Mouse (Mus musculus): Measurements from ENCODE around the gene Fmod.

Gene Fmod

DNA sequence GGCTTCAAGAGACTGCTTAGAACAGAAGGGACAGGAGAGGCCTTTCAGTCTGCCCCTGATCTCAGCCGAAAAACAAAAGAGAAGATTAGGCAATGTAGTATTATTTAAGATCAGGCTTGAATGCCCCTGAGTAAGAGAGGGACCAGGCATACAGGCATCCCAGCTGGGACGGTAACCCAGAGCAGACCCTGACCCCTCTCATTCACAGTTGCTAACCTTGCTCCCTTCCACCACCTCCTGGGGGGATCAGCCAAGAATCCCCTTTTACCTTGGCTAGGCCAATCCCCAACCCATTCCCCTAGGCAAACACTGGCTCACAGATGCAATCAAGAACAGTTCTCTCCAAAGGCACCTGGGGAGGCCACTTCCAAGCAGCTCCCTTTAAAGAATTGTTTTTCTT, 39.7 kb downstream of the Fmod start:
- no peak for DNase-seq (ENCODE audit: low spot score)

DNA sequence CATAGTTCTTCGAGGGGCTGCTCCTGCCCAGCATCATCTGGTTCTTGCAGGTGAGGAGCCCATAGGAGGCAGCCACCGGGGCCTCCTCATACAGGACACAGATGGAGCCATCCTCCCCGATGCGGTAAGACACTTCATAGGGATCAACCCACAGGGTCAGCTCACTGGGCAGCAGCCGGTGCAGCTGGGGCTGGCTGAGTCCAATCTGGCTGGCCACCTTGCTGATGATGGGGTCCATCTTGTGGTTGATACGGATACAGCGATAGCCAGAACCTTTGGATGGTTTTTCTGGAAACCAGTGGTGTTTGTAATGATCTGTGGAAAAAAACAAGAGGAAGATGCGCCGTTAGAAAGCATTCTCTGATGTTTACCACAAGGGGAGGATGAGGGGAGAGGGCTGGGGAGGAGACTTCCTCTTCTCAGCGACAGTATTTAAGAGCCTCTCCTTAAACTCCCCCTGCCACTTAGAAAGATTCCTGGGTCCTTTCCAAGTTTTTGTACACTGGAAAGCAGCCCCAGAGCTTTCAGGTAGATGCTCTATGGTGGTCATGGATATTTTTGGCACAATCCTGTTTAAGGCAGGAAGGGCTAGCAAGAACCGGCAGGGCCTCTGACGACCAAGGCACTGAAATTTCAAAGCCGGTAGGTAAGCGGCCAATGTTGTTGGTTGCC, 40.5 kb downstream of the Fmod start:
- DNase-seq (ENCODE audit: low spot score) = no peak

DNA sequence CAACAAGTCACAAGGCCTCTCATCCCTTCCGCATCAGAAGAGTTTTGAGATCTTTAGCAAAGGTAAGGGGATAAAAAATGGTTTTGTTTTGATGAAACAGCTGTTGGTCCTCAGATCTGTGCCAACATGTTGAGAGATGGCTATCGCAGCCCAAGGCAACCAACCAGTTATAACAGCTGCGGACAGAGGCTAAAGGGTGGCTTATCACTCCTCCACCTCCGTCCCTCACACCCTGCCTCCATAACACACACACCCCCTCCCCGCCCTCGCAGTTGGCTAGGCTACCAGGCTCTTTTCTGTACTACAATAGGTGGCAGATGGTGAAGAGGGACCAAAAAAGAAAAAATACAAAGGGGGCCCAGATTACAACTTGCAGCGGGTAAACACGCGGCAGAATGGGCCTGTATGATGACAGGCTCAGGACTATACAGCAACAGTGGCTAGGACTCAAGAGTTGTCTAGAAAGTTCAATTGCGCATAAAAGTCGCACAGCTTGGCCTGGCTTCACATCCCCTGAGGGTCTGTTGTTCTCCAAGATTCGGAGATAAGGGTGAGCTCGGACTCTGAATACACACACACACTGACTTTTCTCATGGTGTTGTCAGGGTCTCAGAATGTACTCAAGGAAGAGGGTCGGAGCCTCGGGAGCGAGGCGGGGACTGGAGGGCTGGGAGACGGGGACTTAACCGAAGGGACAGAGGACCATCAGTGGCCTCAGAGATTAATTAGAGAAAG, 41.2 kb downstream of the Fmod start:
- DNase-seq (ENCODE audit: low spot score) = peak; percentile 75

DNA sequence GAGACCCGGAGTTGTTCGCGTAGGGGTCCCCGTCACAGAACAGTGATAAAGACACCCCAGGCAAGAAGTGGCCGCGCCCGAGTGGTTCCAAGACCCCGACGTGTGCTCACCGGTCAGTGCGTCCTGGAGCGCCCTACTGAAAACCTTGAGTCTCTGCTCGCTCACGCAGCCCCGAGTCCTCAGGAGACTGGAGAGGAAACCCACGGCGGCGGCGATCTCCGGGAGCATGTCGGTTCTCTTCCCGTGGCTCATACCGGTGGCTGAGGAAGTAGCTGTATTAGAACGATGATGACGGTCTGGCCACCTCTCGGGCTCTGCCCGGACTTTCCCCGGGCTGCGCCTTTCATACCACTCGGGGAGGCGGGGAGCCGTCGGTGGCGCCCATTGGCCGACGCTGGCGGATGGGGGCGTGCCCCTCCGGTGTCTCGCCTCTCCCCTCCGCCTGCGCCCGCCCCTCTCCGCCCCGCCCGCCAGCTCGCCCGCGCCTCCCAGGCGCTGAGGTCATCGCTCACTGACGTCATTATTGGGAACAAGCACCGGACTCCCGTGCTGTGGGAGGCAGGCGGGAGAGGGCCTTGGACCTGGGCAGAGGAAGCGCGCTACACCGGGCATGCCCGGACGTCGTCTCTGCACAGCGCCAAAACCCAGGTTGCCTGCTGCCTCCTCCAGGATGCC, 41.9 kb downstream of the Fmod start, which contains the start of gene Btg2:
TSS of gene Btg2 (minus strand) at position 319 of the 675 bp plus-strand sequence.
- peak; percentile 96 for DNase-seq (ENCODE audit: low spot score)

DNA sequence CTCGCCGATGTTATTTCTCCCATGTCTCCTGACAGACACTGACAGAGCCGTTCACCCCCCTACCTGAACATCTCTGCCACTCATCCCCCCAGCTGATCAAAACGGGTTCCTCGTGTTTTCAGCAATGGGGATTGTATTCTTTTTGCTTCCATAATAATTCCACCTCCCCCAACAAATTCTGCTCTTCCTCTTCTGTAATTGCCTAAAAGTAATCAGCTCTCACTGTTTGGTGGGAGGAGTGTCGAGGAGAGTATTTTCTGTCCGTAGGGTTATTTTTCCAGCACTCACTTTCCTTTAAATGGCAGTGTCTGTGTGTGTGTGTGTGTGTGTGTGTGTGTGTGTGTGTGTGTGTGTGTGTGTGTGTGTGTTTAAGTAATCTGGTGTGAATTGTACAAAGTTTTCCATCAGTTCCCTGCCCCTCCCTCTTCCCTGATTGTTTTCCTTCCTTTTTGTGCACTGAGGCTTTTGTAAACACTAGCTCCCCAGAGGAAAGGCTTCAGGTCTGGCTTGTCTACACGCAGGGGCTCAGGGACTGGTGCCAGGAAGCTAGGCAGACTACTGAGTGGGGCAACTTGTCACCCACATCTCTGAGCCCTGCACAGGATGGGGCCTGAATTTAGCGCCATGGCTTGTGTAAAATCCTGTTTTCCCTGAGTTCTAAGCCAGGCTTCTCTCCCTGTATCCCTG, 42.6 kb downstream of the Fmod start:
- DNase-seq (ENCODE audit: low spot score) = no peak

DNA sequence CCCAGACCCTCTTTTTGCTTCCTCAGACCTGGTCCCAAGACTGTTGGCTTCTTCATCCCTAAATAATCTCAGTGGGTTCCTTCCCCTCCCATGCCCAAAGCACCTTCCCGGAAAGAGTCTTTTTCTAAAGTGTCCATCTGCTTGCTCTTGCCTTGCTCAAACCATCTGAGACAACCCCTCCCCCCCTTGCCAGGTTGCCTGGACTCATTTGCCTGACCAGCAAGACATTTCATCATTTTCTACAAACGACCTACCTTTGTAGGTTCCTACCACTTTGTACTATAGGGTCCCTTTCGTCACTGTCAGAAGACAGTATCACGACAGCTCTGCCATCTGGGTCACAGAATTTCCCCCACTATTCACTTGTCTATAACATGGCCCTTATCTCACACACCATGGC, 43.4 kb downstream of the Fmod start:
- no peak for DNase-seq (ENCODE audit: low spot score)

DNA sequence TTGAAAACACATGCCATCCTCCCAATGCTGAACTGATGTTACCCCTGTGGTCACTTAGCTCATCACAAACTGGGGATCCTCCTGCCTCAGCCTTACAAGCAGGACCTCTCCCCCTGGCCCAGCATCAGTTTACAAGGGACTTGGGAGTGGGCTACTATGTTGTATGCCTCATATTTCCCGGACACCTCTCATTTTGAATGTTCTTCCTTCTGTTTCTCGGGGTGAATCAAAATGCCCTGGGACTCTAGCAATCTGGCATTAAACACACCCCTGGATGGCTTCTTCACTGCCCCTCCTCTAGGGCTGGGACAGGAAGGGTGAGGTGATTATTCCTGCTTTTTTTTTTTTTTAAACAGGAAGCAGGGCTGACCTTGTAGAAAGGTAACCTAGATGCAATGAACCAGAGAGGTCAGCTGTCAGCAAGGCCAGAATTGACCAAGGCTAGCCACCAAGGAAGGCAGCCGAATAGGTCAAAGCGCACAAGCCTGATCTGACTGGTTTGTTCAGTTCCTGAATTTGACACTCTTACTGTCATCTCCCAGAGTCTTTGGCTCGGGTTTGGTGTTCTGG, 43.9 kb downstream of the Fmod start:
- no peak for DNase-seq (ENCODE audit: low spot score)

DNA sequence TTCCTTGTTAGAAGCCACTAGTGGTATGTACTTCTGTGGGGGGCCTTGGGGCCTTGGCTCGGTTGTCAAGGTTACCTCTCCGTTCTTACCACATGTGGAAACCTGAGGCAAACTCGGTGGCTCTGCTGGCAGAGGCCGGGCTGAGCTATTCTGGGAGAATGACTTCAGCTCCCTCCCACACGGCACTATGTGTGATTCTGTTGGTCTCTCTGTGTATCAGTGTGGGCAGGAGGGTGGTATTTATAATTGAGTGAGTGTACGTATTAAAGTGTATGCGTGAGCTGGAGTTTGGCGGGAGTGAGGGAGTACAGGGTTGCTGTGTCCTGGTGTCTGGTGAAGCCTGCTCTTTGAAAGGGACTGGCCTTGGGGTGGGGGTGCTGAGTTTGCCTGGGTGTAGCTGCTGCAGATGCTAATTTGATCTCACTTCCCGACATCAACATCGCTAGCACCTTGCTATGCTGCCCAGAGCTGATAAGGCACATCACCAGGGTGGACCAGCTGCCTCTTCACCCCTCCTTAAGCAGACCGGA, 46.0 kb downstream of the Fmod start:
- no peak for DNase-seq (ENCODE audit: low spot score)

DNA sequence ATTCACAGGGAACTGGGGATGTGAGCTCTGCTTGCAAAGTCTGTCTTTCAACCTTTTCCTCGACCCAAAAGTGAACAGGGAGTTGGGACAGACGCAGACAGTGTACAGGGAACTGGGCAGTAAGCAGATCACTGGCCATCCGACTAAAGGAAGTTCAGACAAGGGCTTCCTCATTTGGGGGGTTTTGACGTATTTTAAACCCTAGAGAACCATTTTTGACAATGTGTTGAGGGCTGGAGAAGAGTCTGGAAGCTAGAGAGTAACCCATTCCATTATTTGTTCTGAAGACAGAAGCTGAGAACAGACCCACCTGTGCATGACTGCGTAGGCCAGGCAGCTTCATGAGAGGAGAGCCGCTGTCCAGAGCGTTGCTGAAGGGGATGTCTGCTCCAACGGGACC, 46.6 kb downstream of the Fmod start:
- DNase-seq (ENCODE audit: low spot score) = no peak

DNA sequence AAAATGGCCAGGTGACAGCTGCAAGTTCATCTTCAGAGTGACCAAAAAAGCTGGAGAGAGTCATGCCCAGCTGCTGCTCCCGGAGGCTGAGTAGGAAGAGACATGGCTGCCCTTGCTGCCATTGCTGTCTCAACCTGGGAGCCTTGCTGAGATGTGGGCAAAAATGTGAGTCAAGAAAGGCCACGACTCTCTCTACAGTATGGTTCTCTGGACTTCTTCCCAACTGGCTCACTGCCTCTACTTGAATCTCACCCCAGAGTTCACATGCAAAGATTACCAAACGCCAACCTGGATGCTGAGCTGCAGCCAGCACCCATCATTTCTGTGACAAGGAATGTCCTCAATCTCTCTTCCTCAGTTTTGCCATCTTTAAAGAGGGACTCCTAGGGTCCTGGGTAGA, 47.1 kb downstream of the Fmod start:
- no peak for DNase-seq (ENCODE audit: low spot score)

DNA sequence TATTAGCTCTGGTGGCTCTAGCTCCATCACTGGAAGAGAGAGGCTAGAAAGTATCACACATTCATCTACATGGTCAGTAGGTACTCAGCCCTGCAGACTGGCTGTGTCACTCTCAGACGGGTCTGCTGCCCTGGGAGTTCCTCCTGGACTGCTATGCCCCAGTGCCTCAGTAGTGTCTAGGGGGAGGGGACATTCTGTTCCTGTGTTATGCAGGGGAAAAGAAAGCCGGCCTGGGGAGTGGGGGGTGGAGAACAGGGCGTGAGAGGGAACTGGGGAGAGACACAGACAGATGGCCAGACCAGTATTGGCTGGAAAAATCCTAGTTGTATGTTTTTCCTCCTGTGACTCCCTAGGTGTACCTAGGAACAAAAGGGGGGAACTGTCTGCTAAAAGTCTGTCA, 49.0 kb downstream of the Fmod start:
- no peak for DNase-seq (ENCODE audit: low spot score)

DNA sequence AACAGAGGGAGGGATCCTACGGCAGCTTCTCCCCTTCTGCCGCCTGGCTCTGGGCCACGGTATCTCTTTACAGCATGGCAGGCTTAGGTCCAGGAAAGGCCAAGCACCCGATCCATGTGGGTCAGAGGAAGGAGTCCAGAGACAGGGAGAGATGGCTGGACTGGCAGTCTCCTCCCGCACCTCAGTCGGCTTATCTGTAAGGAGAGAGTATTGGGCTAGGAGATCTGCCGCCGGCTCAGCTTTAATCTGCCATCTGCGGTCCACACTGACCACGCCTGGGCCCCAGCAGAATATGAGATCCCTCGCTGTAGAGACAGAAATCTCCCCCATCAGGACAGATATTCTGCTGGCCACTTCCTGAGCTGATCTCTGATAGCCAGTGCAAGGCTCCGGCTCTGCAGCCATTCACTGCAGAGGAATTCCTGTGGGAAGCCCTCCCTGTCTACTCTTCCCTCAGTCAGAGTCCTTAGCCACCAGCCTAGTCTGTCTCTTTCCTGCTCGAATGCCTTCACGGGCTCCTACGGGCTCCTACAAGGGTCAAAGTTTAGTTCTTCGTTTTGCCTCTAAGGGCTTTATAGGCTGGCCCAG, 49.9 kb downstream of the Fmod start:
- no peak for DNase-seq (ENCODE audit: low spot score)

DNA sequence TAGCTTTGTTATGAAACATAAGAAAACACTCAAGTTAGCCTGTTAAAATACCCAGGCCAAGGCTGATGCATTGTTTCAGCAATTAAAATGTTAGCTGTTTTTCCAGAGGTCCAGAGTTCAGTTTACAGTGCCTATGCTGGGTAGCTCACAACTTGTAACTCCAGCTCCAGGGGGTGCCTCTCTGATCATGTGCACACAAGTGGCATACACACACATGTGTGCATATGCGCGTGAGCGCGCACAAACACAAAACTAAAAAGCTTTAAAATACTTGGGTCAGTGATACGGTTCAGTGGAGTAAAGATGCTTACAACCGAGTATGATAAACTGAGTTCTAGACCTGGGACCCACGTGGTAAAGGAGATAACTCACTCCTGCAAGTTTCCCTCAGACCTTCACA, 52.0 kb downstream of the Fmod start:
- no peak for DNase-seq (ENCODE audit: low spot score)

DNA sequence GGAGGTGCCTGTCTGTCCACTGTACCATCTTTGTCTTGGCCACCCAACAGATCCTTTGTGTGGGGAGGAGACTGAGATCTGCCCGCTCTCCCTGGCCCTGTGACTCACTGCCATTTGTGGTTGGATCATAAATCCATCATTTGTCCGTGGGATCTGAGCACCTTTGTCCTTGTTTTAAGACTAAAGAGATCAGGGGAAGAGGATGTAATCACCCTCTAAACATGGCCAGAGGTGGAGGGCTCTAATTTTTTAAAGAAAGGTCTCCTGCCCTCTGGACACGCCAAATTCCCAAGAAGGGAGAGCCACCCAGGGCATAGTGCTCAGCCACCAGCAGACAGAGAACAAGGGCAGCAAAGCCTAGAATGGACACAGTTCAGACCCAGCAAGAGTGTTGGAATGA, 54.8 kb downstream of the Fmod start:
- DNase-seq (ENCODE audit: low spot score) = no peak

DNA sequence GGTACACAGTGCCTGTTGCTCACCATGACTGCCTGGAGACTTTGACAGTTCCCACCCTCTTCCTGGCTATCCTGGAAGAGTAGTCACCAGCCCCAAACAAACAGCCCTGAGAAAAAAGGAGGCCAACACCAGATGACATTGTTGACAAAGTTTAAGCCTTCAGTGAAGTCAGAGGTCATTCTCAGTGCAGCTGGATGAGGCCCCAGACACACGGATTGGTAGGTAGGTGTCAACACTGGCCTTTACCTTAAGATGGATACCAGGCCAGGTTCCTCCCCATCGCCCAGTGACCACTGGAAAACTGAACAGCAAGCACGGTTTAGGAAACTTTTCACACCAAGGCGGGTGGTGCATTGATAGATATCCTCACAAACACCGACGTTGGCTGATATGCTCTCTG, 55.3 kb downstream of the Fmod start:
- no peak for DNase-seq (ENCODE audit: low spot score)

DNA sequence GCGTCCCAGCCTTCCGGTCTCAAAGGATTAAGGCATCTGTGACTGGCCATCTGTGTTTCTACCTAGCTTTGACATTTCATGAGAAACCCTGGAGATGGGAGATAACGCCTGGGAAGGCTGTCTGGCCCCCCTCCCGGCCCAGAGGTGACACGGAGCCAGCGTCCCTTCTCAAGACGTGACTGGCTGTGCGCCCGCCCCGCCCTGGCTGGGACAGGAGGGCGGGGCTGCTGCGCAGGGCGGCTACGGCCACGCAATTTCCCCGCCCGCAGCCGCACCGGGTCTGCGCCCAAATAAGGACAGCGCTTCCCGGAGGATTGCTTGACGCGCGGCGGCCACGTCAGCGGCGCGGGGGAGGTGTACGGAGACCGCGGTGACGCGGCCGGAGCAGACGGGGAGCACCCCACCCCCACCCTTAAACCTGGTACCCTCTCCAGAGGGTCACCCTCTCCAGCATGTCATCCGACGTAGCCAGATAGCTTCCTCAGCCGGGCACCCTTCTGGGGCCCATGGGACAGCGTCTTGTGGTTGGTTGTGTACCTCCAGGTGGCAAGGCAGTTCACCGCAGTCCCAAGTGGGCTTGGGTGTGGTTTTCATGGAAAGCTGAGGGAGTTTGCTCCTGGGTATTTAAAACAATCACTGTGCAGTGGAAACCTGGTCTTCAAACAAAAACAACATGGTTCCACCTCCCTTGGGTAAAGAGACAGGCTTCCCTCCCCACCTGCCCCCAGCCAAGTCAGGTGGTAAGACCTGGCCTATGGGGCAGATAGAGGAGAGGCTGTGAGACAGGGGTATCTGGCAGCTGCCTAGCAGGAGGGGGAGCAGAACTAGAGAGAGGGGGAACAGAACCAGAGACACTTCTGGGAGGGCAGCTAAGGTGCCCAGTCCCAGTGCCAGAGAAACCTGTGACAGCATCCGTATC, 56.1 kb downstream of the Fmod start:
- peak; percentile 92 for DNase-seq (ENCODE audit: low spot score)

DNA sequence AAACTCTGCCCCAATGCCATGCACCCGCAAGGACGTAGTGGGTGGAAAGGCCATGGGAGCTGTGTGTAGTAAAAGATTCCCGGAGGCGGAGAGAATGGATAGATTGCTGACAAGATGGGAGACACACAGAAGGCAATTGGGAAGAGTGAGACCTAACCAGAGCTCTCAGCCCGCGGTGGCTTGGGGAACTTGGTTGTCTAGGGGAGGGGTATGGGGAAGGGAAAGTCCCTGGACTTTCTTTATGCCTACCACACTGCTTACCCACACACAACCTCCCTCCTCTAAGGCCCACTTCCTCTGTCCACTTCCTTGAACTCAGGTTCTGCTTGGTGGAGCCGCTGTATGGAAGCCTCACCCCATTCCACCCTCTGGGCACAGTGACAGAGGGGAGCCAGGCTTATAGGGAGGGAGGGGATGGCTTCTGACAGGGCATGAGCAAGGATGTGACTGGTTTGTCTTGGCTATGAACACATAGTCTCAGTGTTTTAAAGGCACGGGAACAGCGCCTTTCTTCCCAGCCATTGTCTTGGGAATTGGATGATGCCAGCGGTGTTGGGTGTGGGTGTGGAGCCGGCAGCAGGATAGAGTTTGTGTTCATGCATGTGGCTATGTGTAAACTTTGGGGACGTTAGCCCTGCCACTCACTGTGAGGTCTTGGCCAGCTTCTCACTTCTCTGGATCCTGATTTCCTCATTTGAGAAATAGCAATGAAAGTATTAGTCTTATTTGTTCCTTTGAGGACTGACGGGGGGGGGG, 56.9 kb downstream of the Fmod start:
- DNase-seq (ENCODE audit: low spot score) = no peak

DNA sequence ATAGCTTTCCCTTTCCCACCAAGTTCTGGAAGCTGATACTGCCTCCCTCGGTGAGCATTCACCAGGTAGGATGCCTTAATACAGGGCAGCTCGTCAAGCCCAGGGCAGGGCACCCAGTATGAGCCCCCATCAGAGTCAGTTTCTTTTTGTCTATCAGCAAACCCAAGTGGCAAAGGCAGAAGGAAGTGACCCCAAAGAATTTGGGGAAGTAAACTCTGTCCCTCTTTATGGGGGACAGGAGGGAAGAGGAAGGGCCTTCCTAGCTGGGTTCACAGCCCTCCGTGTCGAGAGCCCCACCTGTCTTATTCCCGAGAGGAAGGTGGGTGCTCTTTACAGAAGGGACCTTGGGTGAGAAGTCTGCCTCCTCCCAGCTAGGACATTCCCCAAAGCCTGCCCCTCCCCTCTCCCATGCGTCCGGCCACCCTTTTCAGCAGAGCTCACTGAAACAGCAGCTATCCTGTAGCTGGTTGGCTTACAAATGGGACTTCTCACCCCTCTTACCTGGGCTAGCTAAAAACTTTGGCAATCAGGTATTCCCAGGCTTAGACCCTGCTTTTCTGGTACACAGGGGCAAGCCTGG, 58.1 kb downstream of the Fmod start:
- no peak for DNase-seq (ENCODE audit: low spot score)

DNA sequence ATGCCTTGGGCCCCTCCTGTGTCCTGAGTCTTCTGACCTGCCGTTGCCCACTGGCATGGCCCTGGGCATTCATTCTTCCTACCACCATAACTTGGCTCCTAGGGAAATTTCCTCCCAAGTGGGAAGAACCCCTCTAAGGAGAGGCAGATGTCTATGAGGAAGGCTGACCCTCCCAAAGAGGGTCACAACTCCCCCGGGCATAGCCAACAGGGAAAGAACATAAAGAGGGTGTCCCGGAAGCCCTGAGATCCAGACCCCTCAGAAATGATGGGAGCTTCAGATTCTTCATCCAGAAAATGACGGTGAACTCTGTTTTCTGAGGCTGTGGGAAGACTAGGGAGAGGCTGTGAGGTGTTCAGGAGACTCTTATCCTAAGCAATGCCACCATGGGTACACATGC, 58.7 kb downstream of the Fmod start:
- DNase-seq (ENCODE audit: low spot score) = no peak

Measured in spleen, adult 12 weeks (tissue).